Mouse (Mus musculus) adrenal gland, postnatal 10 days (tissue): ENCODE data around the gene Ccdc63. TPM values are rescaled to one million over a fixed set of nuclear protein-coding genes. Genes with fewer than 3 reads are reported as not detected.

ENCODE experiments used
- DNase-seq: peaks from one replicate; pipeline ENCODE4 v3.0.0; 2021; ENCODE audit warnings: mixed read lengths
- total RNA-seq, 2 experiments: library from RNA; stranded (reverse); gene quantifications; 2 replicates each; pipeline ENCODE4 v1.2.3; 2021

The Ccdc63 gene
- total RNA-seq, 2 experiments from 2014 or later: not detected

- DNase-seq: no peak
Observed at GRCm38 (mm10) chr5:122116243-122116642, 24.4 kb downstream of the Ccdc63 start.

GRCm38 (mm10) chr5:122115266-122115763 is 25.3 kb downstream of the Ccdc63 start:
- DNase-seq: no peak

GRCm38 (mm10) chr5:122114176-122114575 is 26.4 kb downstream of the Ccdc63 start:
- DNase-seq: peak; percentile 69

- DNase-seq: no peak
Observed at GRCm38 (mm10) chr5:122113450-122113849, 27.2 kb downstream of the Ccdc63 start.

GRCm38 (mm10) chr5:122111933-122112248 is 28.7 kb downstream of the Ccdc63 start:
- DNase-seq: no peak

- no peak for DNase-seq
Observed at GRCm38 (mm10) chr5:122111091-122111932, 29.3 kb downstream of the Ccdc63 start.

GRCm38 (mm10) chr5:122110625-122111024 is 30.0 kb downstream of the Ccdc63 start:
- DNase-seq: no peak

GRCm38 (mm10) chr5:122109325-122110060 is 31.1 kb downstream of the Ccdc63 start:
- DNase-seq: no peak

GRCm38 (mm10) chr5:122108104-122108503 is 32.5 kb downstream of the Ccdc63 start:
- DNase-seq: no peak

- no peak for DNase-seq
Observed at GRCm38 (mm10) chr5:122106212-122106611, 34.4 kb downstream of the Ccdc63 start.

GRCm38 (mm10) chr5:122104981-122105380 is 35.6 kb downstream of the Ccdc63 start:
- DNase-seq: no peak

GRCm38 (mm10) chr5:122104201-122104600 is 36.4 kb downstream of the Ccdc63 start:
- DNase-seq: peak; percentile 74

- DNase-seq: no peak
Observed at GRCm38 (mm10) chr5:122103075-122103474, 37.5 kb downstream of the Ccdc63 start.

- DNase-seq: no peak
Observed at GRCm38 (mm10) chr5:122102476-122103050, 38.1 kb downstream of the Ccdc63 start.

GRCm38 (mm10) chr5:122094439-122094838 is 46.2 kb downstream of the Ccdc63 start:
- DNase-seq: no peak

GRCm38 (mm10) chr5:122093734-122094133 is 46.9 kb downstream of the Ccdc63 start:
- DNase-seq: no peak

- DNase-seq: no peak
Observed at GRCm38 (mm10) chr5:122092794-122093193, 47.8 kb downstream of the Ccdc63 start.

- peak; percentile 70 for DNase-seq
Observed at GRCm38 (mm10) chr5:122091070-122091469, 49.6 kb downstream of the Ccdc63 start.

GRCm38 (mm10) chr5:122089664-122090063 is 51.0 kb downstream of the Ccdc63 start:
- no peak for DNase-seq

- DNase-seq: peak; percentile 94
Observed at GRCm38 (mm10) chr5:122088917-122089316, 51.7 kb downstream of the Ccdc63 start.

- no peak for DNase-seq
Observed at GRCm38 (mm10) chr5:122086121-122086520, 54.5 kb downstream of the Ccdc63 start.

GRCm38 (mm10) chr5:122085291-122085690 is 55.3 kb downstream of the Ccdc63 start:
- no peak for DNase-seq

GRCm38 (mm10) chr5:122084470-122084869 is 56.2 kb downstream of the Ccdc63 start:
- DNase-seq: no peak
